Mouse (Mus musculus) forebrain, embryonic 15.5 days (tissue): ENCODE data around the gene Atp5b. TPM values are rescaled to one million over a fixed set of nuclear protein-coding genes. Genes with fewer than 3 reads are reported as not detected.
"Not testable (repeated sequence)": the region's sequence is repeated elsewhere in the genome, so short reads cannot be mapped to it uniquely, and the experiment has no call there.

Experiments
- ATAC-seq: fragments of 200-750 bp; cut with Nextera tagmentation; replicated peaks from 2 replicates; pipeline ENCODE4 v1.8.0; 2017; ENCODE audit warnings: mild to moderate bottlenecking, moderate TSS enrichment, moderate library complexity
- H3K27ac ChIP-seq: fragments of 300-500 bp; sonication (generic); replicated peaks from 2 replicates; pipeline ENCODE4 v1.5.1; 2015; ENCODE audit warnings: mild to moderate bottlenecking, inconsistent platforms
- H3K27me3 ChIP-seq: fragments of 300-500 bp; sonication (generic); 2 replicates; pipeline ENCODE4 v1.6.1; 2015; ENCODE audit warnings: inconsistent platforms
- H3K36me3 ChIP-seq: fragments of 300-500 bp; sonication (generic); 2 replicates; pipeline ENCODE4 v1.6.1; 2015; ENCODE audit warnings: mild to moderate bottlenecking, inconsistent platforms
- H3K4me1 ChIP-seq: fragments of 300-500 bp; sonication (generic); 2 replicates; pipeline ENCODE4 v1.6.1; 2015; ENCODE audit warnings: inconsistent platforms
- H3K4me2 ChIP-seq: fragments of 300-500 bp; sonication (generic); replicated peaks from 2 replicates; pipeline ENCODE4 v1.6.1; 2015; ENCODE audit warnings: mild to moderate bottlenecking, inconsistent platforms
- H3K4me3 ChIP-seq: fragments of 300-500 bp; sonication (generic); 2 replicates; pipeline ENCODE4 v1.5.1; 2015; ENCODE audit warnings: mild to moderate bottlenecking, inconsistent platforms
- H3K9ac ChIP-seq: fragments of 300-500 bp; sonication (generic); replicated peaks from 2 replicates; pipeline ENCODE4 v1.6.1; 2015; ENCODE audit warnings: mild to moderate bottlenecking, inconsistent platforms
- H3K9me3 ChIP-seq: fragments of 300-500 bp; sonication (generic); 2 replicates; pipeline ENCODE4 v1.6.1; 2016; ENCODE audit warnings: inconsistent platforms
- WGBS: fragments of 180-500 bp; shearing (Covaris S2); methylation state at CpG from one replicate; pipeline ENCODE4 v1.1.7; 2015; ENCODE audit warnings: mixed read lengths; 5-methylcytosine and 5-hydroxymethylcytosine counted together
- polyA plus RNA-seq: library from polyadenylated mRNA; unstranded; fragments of >200 nt; fragmentation: Nextera tagmentation; extraction: Ambion mirVana; gene quantifications from 2 replicates; pipeline ENCODE4 v1.2.1, GENCODE M21; 2015

Atp5b gene
- polyA plus RNA-seq, 1 experiment from 2014 or later = 2,088 TPM

GRCm38 (mm10) chr10:128051589-128051988 is 31.5 kb upstream of the Atp5b start:
- WGBS = over 99% methylated on average over 5 of the region's 5 CpGs
- peaks cover 46% of the 10 kb centered on the region for H3K36me3 ChIP-seq
- no peak for ATAC-seq

GRCm38 (mm10) chr10:128052136-128052535 is 30.9 kb upstream of the Atp5b start:
- H3K4me1 ChIP-seq, H3K27ac ChIP-seq, H3K27me3 ChIP-seq, H3K9me3 ChIP-seq, H3K9ac ChIP-seq, H3K4me2 ChIP-seq, ATAC-seq, H3K4me3 ChIP-seq: not testable (repeated sequence)
- 96% methylated on average over 1 of the region's 2 CpGs for WGBS
- H3K36me3 ChIP-seq = peaks cover 41% of the 10 kb centered on the region

More at GRCm38 (mm10) chr10:128051589-128051988, 31.5 kb upstream of the Atp5b start:
- Histone ChIP-seq H3K4me2 (no peak overlapping the region), H3K9me3 (no peaks in the 10 kb centered on the region), H3K27me3 (no peaks in the 10 kb centered on the region), H3K9ac (no peak overlapping the region), H3K4me3 (no peak overlapping the region), H3K27ac (no peak overlapping the region), H3K4me1 (no peaks in the 10 kb centered on the region)

DNA sequence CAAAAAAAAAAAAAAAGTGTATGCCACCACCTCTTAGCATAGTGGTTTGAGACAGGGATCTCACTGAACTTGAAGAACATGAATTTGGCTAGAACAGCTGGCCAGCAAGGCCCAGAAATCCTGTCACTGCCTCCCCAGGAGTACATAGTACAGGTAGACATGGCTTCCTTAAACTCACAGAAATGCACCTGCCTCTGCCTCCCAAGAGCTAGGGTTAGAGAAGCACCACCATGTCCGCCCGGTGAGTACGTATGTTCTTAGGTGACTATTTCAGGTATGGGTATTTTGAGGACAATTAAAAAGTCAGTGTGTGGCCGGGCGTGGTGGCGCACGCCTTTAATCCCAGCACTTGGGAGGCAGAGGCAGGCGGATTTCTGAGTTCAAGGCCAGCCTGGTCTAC is 30.1 kb upstream of the Atp5b start:
- Histone ChIP-seq H3K27ac (no peak overlapping the region), H3K27me3 (no peaks in the 10 kb centered on the region), H3K4me2 (no peak overlapping the region), H3K9ac (no peak overlapping the region), H3K36me3 (peaks cover 33% of the 10 kb centered on the region), H3K4me3 (no peak overlapping the region), H3K4me1 (peaks cover 6% of the 10 kb centered on the region), H3K9me3 (no peaks in the 10 kb centered on the region)
- 93% methylated on average over 8 of the region's 8 CpGs for WGBS
- no peak for ATAC-seq

DNA sequence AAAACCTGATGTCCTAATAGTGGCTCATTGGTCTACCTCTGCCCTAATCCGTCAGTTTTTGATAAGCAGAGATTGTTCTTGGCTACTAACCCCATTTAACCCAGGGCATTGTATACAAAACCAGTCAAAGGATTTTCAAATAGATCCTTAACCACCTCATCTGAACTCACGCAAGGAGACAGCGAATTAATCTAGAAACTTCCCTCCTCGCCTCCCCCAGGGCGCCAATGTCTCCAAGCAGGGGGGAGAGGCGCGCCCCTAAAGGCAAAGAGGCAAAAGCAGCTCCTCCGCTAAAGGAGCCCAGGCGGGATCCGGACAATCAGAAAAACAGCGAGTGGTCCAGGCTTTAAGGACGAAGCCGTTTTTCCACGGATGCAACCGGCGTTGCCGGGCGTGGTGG is 24.9 kb upstream of the Atp5b start:
- H3K27me3 ChIP-seq = no peaks in the 10 kb centered on the region
- no peaks in the 10 kb centered on the region for H3K36me3 ChIP-seq
- peak overlapping the region; percentile 76 for H3K4me2 ChIP-seq
- no peaks in the 10 kb centered on the region for H3K9me3 ChIP-seq
- peak overlapping the region; percentile 96 for H3K9ac ChIP-seq
- peak overlapping the region; percentile 98 for H3K4me3 ChIP-seq
- peaks cover 35% of the 10 kb centered on the region for H3K4me1 ChIP-seq
- no peak for ATAC-seq
- under 1% methylated on average over 18 of the region's 18 CpGs for WGBS
- peak overlapping the region; percentile 100 for H3K27ac ChIP-seq

DNA sequence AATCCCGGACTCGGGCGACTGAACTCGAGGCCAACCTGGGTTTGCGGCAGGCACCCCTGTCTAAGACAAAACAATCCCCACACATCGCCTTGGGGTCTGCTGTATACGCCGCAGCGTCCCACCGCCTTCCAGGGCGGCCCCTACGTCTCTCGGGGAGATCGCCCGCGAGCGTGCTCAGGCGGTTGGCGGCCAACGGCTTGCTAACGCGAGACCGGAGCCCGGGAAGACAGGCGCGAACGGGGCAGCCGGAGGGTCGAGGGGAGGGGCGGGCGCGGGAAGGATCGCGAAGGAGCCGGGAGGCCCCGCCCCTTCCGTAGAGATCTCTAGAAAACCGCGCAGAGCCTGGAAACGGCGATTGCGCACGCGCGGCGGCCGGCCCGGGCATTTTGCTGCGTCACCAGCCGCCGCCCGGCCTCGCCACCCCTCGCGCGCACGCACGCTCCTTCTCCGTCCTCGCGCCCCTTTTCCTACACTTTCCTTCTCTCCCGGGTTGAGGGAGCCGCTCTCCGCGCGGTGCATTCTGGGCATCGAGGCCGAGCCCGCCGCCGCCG is 24.4 kb upstream of the Atp5b start, which contains the start of gene Ptges3:
Gene Ptges3, plus strand, starts transcription at position 354 of the 551 bp plus-strand sequence.
- Histone ChIP-seq H3K4me1 (peaks cover 35% of the 10 kb centered on the region), H3K36me3 (no peaks in the 10 kb centered on the region), H3K4me2 (peak within 1 kb of the TSS; percentile 76), H3K27me3 (no peaks in the 10 kb centered on the region), H3K9me3 (no peaks in the 10 kb centered on the region), H3K4me3 (peak within 1 kb of the TSS; percentile 98), H3K27ac (peak within 1 kb of the TSS; percentile 100), H3K9ac (peak within 1 kb of the TSS; percentile 96)
- ATAC-seq = peak; percentile 93
- under 1% methylated on average over 63 of the region's 72 CpGs for WGBS

GRCm38 (mm10) chr10:128059207-128059981 is 23.7 kb upstream of the Atp5b start:
- Histone ChIP-seq H3K4me1 (peaks cover 35% of the 10 kb centered on the region), H3K9me3 (no peaks in the 10 kb centered on the region), H3K36me3 (no peaks in the 10 kb centered on the region), H3K4me2 (peak overlapping the region; percentile 76), H3K4me3 (peak overlapping the region; percentile 98), H3K9ac (peak overlapping the region; percentile 92), H3K27ac (peak overlapping the region; percentile 100), H3K27me3 (no peaks in the 10 kb centered on the region)
- peak; percentile 57 for ATAC-seq
- WGBS = under 1% methylated on average over 48 of the region's 62 CpGs

- H3K4me3 ChIP-seq = peak overlapping the region; percentile 98; the same call in 1 of the 2 replicates
- no peak overlapping the region for H3K9ac ChIP-seq
- H3K27me3 ChIP-seq = no peaks in the 10 kb centered on the region
- no peaks in the 10 kb centered on the region for H3K9me3 ChIP-seq
- H3K4me2 ChIP-seq = peak overlapping the region; percentile 76
- no peak overlapping the region for H3K27ac ChIP-seq
- peaks cover 35% of the 10 kb centered on the region for H3K4me1 ChIP-seq
- no peaks in the 10 kb centered on the region for H3K36me3 ChIP-seq
- no peak for ATAC-seq
- WGBS = 89% methylated on average over 5 of the region's 5 CpGs
These were observed 22.0 kb upstream of the Atp5b start for GRCm38 (mm10) chr10:128061109-128061508.

GRCm38 (mm10) chr10:128062221-128062989 is 20.7 kb upstream of the Atp5b start:
- no peak overlapping the region for H3K4me2 ChIP-seq
- 97% methylated on average over 6 of the region's 6 CpGs for WGBS
- H3K4me3 ChIP-seq = no peak overlapping the region
- no peak overlapping the region for H3K9ac ChIP-seq
- no peak for ATAC-seq
- H3K27ac ChIP-seq = no peak overlapping the region
- no peaks in the 10 kb centered on the region for H3K27me3 ChIP-seq
- peaks cover 35% of the 10 kb centered on the region for H3K4me1 ChIP-seq
- H3K36me3 ChIP-seq = no peaks in the 10 kb centered on the region
- H3K9me3 ChIP-seq = no peaks in the 10 kb centered on the region

DNA sequence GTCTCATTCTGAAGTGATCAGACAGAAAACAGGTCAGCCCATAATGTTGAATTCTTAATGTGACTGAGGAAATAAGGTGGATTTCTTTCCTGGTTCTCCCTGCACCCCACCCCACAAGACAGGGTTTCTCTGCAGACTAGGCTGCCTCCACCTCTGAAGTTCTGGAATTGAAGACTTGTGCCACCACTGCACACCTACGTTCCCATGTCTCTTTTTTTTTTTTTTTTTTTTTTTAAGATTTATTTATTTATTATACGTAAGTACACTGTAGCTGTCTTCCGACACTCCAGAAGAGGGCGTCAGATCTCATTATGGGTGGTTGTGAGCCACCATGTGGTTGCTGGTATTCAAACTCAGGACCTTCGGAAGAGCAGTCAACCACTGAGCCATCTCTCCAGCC is 17.0 kb upstream of the Atp5b start:
- Histone ChIP-seq H3K9me3 (no peaks in the 10 kb centered on the region), H3K27ac (no peak overlapping the region), H3K4me3 (no peak overlapping the region), H3K4me2 (no peak overlapping the region), H3K4me1 (peaks cover 13% of the 10 kb centered on the region), H3K9ac (no peak overlapping the region), H3K27me3 (no peaks in the 10 kb centered on the region), H3K36me3 (peaks cover 22% of the 10 kb centered on the region)
- WGBS = 86% methylated on average over 5 of the region's 5 CpGs
- ATAC-seq = no peak

DNA sequence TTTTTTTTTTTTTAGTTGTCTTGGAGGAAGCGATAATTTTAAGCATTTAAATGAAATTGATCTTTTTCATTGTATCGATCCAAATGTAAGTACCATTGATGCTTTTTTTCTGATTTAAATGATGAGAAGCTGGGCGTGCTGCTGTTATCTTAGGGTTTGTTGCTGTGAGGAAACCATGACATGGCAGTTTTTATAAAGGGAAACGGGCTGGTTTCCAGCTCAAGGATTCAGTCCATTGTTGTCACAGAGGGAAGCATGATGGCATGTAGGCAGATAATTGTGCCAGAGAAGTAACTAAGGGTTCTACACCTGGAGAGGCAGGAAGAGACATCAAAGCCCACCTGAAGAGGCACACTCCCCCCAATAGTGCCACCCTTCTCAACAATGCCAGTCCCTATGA is 13.9 kb upstream of the Atp5b start:
- WGBS = 93% methylated on average over 4 of the region's 4 CpGs
- H3K4me1 ChIP-seq = no peaks in the 10 kb centered on the region
- H3K9me3 ChIP-seq = no peaks in the 10 kb centered on the region
- H3K9ac ChIP-seq = no peak overlapping the region
- peaks cover 54% of the 10 kb centered on the region for H3K36me3 ChIP-seq
- no peak overlapping the region for H3K4me2 ChIP-seq
- no peaks in the 10 kb centered on the region for H3K27me3 ChIP-seq
- ATAC-seq = no peak
- no peak overlapping the region for H3K4me3 ChIP-seq
- no peak overlapping the region for H3K27ac ChIP-seq

GRCm38 (mm10) chr10:128070432-128070831 is 12.6 kb upstream of the Atp5b start:
- H3K4me2 ChIP-seq, H3K4me3 ChIP-seq, H3K27ac ChIP-seq, H3K9me3 ChIP-seq, H3K27me3 ChIP-seq, H3K4me1 ChIP-seq, ATAC-seq, H3K9ac ChIP-seq: not testable (repeated sequence)
- H3K36me3 ChIP-seq = peaks cover 62% of the 10 kb centered on the region
- WGBS = 100% methylated on average over 2 of the region's 2 CpGs

DNA sequence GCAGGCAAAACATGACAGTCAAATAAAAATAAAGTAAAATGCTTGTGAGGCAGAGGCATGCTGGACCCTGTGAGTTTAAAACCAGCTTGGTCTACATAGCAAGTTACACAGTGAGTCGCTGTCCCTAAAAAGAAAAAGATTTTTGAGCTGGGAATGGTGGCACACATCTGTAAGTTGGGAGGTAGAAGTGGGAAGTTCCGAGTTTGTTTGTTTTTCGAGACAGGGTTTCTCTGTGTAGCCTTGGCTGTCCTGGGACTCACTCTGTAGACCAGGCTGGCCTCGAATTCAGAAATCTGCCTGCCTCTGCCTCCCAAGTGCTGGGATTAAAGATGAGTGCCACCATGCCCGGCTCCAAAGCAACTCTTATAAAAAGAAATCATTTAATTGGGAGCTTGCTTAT is 4.8 kb upstream of the Atp5b start:
- ATAC-seq, H3K4me2 ChIP-seq, H3K27ac ChIP-seq, H3K27me3 ChIP-seq, H3K4me1 ChIP-seq, H3K9me3 ChIP-seq, H3K9ac ChIP-seq, H3K4me3 ChIP-seq: not testable (repeated sequence)
- 89% methylated on average over 5 of the region's 5 CpGs for WGBS
- H3K36me3 ChIP-seq = peaks cover 35% of the 10 kb centered on the region
